In the genomic region with DNA sequence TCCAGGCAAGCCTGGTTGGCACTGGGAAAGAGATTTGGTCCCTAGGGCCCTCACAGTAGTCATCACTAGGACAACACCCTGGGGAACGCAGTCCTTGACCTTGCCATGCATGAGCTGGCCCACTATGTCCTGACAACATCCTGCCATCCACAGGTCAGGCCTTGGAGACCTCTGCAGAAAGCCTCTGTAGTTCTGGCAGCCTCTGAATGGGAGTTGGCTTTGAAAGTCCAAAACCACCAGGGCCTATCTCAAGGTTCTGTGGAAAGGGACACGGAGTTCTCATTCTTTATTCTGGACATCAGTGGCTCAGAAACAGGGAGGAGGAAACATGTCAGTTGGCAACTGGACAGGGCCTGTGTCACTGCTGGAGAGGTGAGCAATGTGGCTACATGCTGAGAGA, we compare ENCODE assay signal across 14 mouse cellular contexts. TPM values are rescaled to one million over a fixed set of nuclear protein-coding genes. Genes with fewer than 3 reads are reported as not detected.
DNase-seq lines count a peak whose midpoint lies in the region; TF ChIP-seq lines count a peak whose summit lies in the region.
"Had no signal": no experiment of that assay in that cellular context is flagged by ENCODE, and none has a peak within 500 bp of the region (broad histone marks: within the 10 kb centered on the region; RNA-seq: fewer than 3 reads in every experiment).

No protein-coding gene starts in this region.

- H3K4me1 ChIP-seq in brown adipose tissue, adult 24 weeks (ENCODE audit: control insufficient read depth, insufficient read depth, insufficient read length, low read length) = peaks cover 12% of the 10 kb centered on the region
- H3K4me1 ChIP-seq in hindbrain, embryonic 10.5 days (replicated peaks) = no peaks in the 10 kb centered on the region
- H3K4me1 ChIP-seq: forebrain, embryonic 15.5 days; kidney, embryonic 15.5 days; liver, embryonic 13.5 days had no signal

- peak; percentile 74 for DNase-seq in gastrocnemius, adult 2 months
- no peak for DNase-seq in gastrocnemius, postnatal 4 days (ENCODE audit: low spot score in 2 of 2)
- DNase-seq in 3T3-L1 (ENCODE audit: low read depth, low spot score) = peak; percentile 49
- peak; percentile 49 for DNase-seq in lung, postnatal 10 days
- no peak for DNase-seq in embryo, embryonic 10 days (ENCODE audit: low spot score)
- DNase-seq in hindbrain, embryonic 10.5 days (ENCODE audit: low spot score) = no peak
- DNase-seq in left cerebral cortex, postnatal 36 days (ENCODE audit: low spot score in 2 of 2) = no peak
- DNase-seq: liver, embryonic 13.5 days had no signal

- 92% methylated on average over 2 of the region's 2 CpGs for WGBS in hindbrain, embryonic 10.5 days

- no peaks in the 10 kb centered on the region for H3K9me3 ChIP-seq in hindbrain, embryonic 10.5 days
- H3K9me3 ChIP-seq: forebrain, embryonic 15.5 days; heart, embryonic 13.5 days; kidney, embryonic 15.5 days; liver, embryonic 13.5 days; stomach, embryonic 15.5 days had no signal

- intact Hi-C loops in gastrocnemius, adult 2 months (cut with DNase I) = no loop called here
- intact Hi-C loops in left cerebral cortex, postnatal 36 days (cut with DNase I) = no loop called here

- peak overlapping the region; percentile 48 for H3K27ac ChIP-seq in gastrocnemius, adult 2 months
- peak overlapping the region; percentile 33 for H3K27ac ChIP-seq in brown adipose tissue, adult 24 weeks (replicated peaks; ENCODE audit: low read depth, low read length)
- H3K27ac ChIP-seq in hindbrain, embryonic 10.5 days = no peak overlapping the region
- H3K27ac ChIP-seq: forebrain, embryonic 15.5 days; heart, embryonic 13.5 days; kidney, embryonic 15.5 days; liver, embryonic 13.5 days; stomach, embryonic 15.5 days had no signal

- TF ChIP-seq CTCF in gastrocnemius, adult 2 months (IDR thresholded peaks at IDR 0.05) = no peak

- H3K36me3 ChIP-seq in hindbrain, embryonic 10.5 days = no peaks in the 10 kb centered on the region
- H3K36me3 ChIP-seq: forebrain, embryonic 15.5 days; heart, embryonic 13.5 days; kidney, embryonic 15.5 days; liver, embryonic 13.5 days; stomach, embryonic 15.5 days had no signal

- H3K27me3 ChIP-seq in hindbrain, embryonic 10.5 days (ENCODE audit: insufficient read depth, poor library complexity, severe bottlenecking) = no peaks in the 10 kb centered on the region
- H3K27me3 ChIP-seq: forebrain, embryonic 15.5 days; kidney, embryonic 15.5 days; liver, embryonic 13.5 days; stomach, embryonic 15.5 days had no signal

- no peak overlapping the region for H3K4me3 ChIP-seq in gastrocnemius, adult 2 months
- no peak overlapping the region for H3K4me3 ChIP-seq in brown adipose tissue, adult 24 weeks (ENCODE audit: insufficient read depth, low read depth, low read length)
- H3K4me3 ChIP-seq in hindbrain, embryonic 10.5 days = no peak overlapping the region
- H3K4me3 ChIP-seq: forebrain, embryonic 15.5 days; heart, embryonic 13.5 days; kidney, embryonic 15.5 days; liver, embryonic 13.5 days; stomach, embryonic 15.5 days had no signal

RNA-seq across cellular contexts. Expression of gene Htra3, which starts 43.6 kb away (rescaled TPM):
- total RNA-seq in gastrocnemius, adult 2 months (2021) = 10 to 100 TPM; 40.1 to 52.2 TPM
- 100 to 1,000 TPM in 1 of 2 experiments, 10 to 100 TPM in 1; 97.0 to 102 TPM for total RNA-seq in gastrocnemius, postnatal 4 days (2021)
- 60.4 and 62.3 TPM in 2 replicates for polyA plus RNA-seq in brown adipose tissue, adult 24 weeks (2012; ENCODE audit: insufficient read depth, insufficient read length, missing spikeins)
- polyA plus RNA-seq in hindbrain, embryonic 10.5 days (2016; fragmentation: Nextera tagmentation; extraction: Ambion mirVana) = 5.4 and 8.9 TPM in 2 replicates
- 1 to 10 TPM; 7.7 to 9.6 TPM for total RNA-seq in left cerebral cortex, postnatal 36 days (2021)
- total RNA-seq: common myeloid progenitor, adult 5-6 weeks had no signal

RNA-seq across cellular contexts. Expression of gene Acox3, which starts 53.2 kb away (rescaled TPM):
- total RNA-seq in gastrocnemius, adult 2 months (2021) = 10 to 100 TPM; 15.4 to 18.0 TPM
- total RNA-seq in gastrocnemius, postnatal 4 days (2021) = 10 to 100 TPM; 13.1 to 17.0 TPM
- 24.1 and 24.5 TPM in 2 replicates for polyA plus RNA-seq in brown adipose tissue, adult 24 weeks (2012; ENCODE audit: insufficient read depth, insufficient read length, missing spikeins)
- polyA plus RNA-seq in hindbrain, embryonic 10.5 days (2016; fragmentation: Nextera tagmentation; extraction: Ambion mirVana) = 10.9 and 14.2 TPM in 2 replicates
- total RNA-seq in left cerebral cortex, postnatal 36 days (2021) = 10 to 100 TPM; 31.0 to 36.5 TPM

Comparison
In these comparisons a context has a peak if more than half of its experiments do, and no peak if none do; other contexts are left out.
1. DNase-seq: peak in gastrocnemius, adult 2 months (single experiment), 3T3-L1 (single experiment) and lung, postnatal 10 days (single experiment); none in gastrocnemius, postnatal 4 days (0 of 2), embryo, embryonic 10 days (single experiment), hindbrain, embryonic 10.5 days (single experiment) and left cerebral cortex, postnatal 36 days (0 of 2).